ENCODE assay signal across 14 mouse cellular contexts in the genomic region with DNA sequence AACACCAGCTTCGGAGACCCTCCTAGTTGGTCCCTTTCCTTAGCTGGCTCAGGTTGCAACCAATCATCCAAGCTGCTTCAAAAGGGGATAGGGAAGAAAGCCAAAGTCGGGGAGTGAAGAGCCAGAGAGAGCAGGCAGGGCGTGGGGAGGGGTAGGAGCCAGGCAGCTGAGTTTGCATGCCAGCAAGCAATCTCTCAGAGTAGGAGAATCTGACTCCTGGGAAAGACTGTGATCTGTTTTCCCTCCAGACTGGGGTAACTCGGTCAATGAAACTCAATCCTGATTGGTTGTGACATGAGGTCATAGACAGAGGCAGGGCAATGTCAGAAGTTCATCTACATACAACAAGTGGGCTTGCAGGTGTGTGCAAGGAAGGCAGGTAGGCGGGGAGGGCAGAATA.
DNase-seq lines count a peak whose midpoint lies in the region; ATAC-seq and TF ChIP-seq lines count a peak whose summit lies in the region.
"Had no signal": no experiment of that assay in that cellular context is flagged by ENCODE, and none has a peak within 500 bp of the region (broad histone marks: within the 10 kb centered on the region; RNA-seq: fewer than 3 reads in every experiment).

No protein-coding gene starts in this region.

- no peak for TF ChIP-seq CTCF in kidney, postnatal 0 days (IDR thresholded peaks at IDR 0.05; ENCODE audit: low read depth)

- H3K4me2 ChIP-seq in forebrain, embryonic 13.5 days, result no peak overlapping the region
- no peak overlapping the region for H3K4me2 ChIP-seq in kidney, postnatal 0 days (ENCODE audit: low read length)
- H3K4me2 ChIP-seq in intestine, embryonic 16.5 days (ENCODE audit: low read depth, low read length), result no peak overlapping the region
- H3K4me2 ChIP-seq: heart, embryonic 11.5 days; liver, embryonic 13.5 days had no signal

- 28% methylated on average over 5 of the region's 5 CpGs for WGBS in forebrain, embryonic 13.5 days
- 27% methylated on average over 5 of the region's 5 CpGs for WGBS in forebrain, embryonic 10.5 days
- 25% methylated on average over 5 of the region's 5 CpGs for WGBS in kidney, postnatal 0 days
- 28% methylated on average over 5 of the region's 5 CpGs for WGBS in intestine, embryonic 16.5 days

- no peak overlapping the region for H3K9ac ChIP-seq in forebrain, embryonic 13.5 days
- H3K9ac ChIP-seq in kidney, postnatal 0 days (ENCODE audit: low read depth, low read length), result no peak overlapping the region
- H3K9ac ChIP-seq in intestine, embryonic 16.5 days (ENCODE audit: low read depth, low read length), result no peak overlapping the region
- H3K9ac ChIP-seq: liver, embryonic 13.5 days had no signal

- no peaks in the 10 kb centered on the region for H3K27me3 ChIP-seq in forebrain, embryonic 13.5 days
- H3K27me3 ChIP-seq in forebrain, embryonic 10.5 days (ENCODE audit: poor library complexity, severe bottlenecking), result peaks cover 26% of the 10 kb centered on the region
- H3K27me3 ChIP-seq in kidney, postnatal 0 days (ENCODE audit: insufficient read depth, low read length), result no peaks in the 10 kb centered on the region; the same call in 1 of the 2 replicates
- no peaks in the 10 kb centered on the region; the same call in 1 of the 2 replicates for H3K27me3 ChIP-seq in intestine, embryonic 16.5 days (replicated peaks; ENCODE audit: control insufficient read depth, insufficient read depth, low read length)

- no peaks in the 10 kb centered on the region for H3K9me3 ChIP-seq in forebrain, embryonic 13.5 days (replicated peaks)
- no peaks in the 10 kb centered on the region for H3K9me3 ChIP-seq in forebrain, embryonic 10.5 days
- H3K9me3 ChIP-seq in kidney, postnatal 0 days (replicated peaks; ENCODE audit: low read length), result no peaks in the 10 kb centered on the region
- no peaks in the 10 kb centered on the region for H3K9me3 ChIP-seq in intestine, embryonic 16.5 days (ENCODE audit: control insufficient read depth, low read length)
- H3K9me3 ChIP-seq: liver, embryonic 13.5 days had no signal

- H3K27ac ChIP-seq in forebrain, embryonic 13.5 days, result no peak overlapping the region
- no peak overlapping the region for H3K27ac ChIP-seq in forebrain, embryonic 10.5 days
- no peak overlapping the region for H3K27ac ChIP-seq in kidney, postnatal 0 days
- H3K27ac ChIP-seq in intestine, embryonic 16.5 days (ENCODE audit: low read length), result no peak overlapping the region
- H3K27ac ChIP-seq: liver, embryonic 13.5 days had no signal

- H3K36me3 ChIP-seq in forebrain, embryonic 13.5 days (ENCODE audit: poor library complexity, severe bottlenecking), result no peaks in the 10 kb centered on the region
- H3K36me3 ChIP-seq in forebrain, embryonic 10.5 days (replicated peaks), result no peaks in the 10 kb centered on the region
- no peaks in the 10 kb centered on the region for H3K36me3 ChIP-seq in kidney, postnatal 0 days (ENCODE audit: insufficient read depth, low read length)
- no peaks in the 10 kb centered on the region for H3K36me3 ChIP-seq in intestine, embryonic 16.5 days (ENCODE audit: control insufficient read depth, insufficient read depth, low read length)
- H3K36me3 ChIP-seq: liver, embryonic 13.5 days had no signal

- no peak for DNase-seq in forebrain, embryonic 10.5 days (ENCODE audit: extremely low spot score, low spot score)
- peak; percentile 8 for DNase-seq in kidney, postnatal 0 days (ENCODE audit: low spot score)
- DNase-seq in kidney, postnatal 25 days, result no peak
- peak; percentile 20 for DNase-seq in ES-CJ7 (ENCODE audit: low read depth, low spot score)
- DNase-seq in embryo, embryonic 9.5 days (ENCODE audit: extremely low spot score), result peak; percentile 39
- no peak for DNase-seq in adrenal gland, adult (ENCODE audit: inconsistent age in 2 of 2, low spot score in 1 of 2)
- DNase-seq: adrenal gland, postnatal 10 days; gastrocnemius, postnatal 14 days; heart, postnatal 36 days; kidney, adult 8-10 months; liver, embryonic 13.5 days had no signal

- no peak overlapping the region for H3K4me3 ChIP-seq in forebrain, embryonic 13.5 days
- H3K4me3 ChIP-seq in forebrain, embryonic 10.5 days, result no peak overlapping the region
- H3K4me3 ChIP-seq in kidney, postnatal 0 days (replicated peaks; ENCODE audit: low read depth, low read length), result no peak overlapping the region
- no peak overlapping the region for H3K4me3 ChIP-seq in intestine, embryonic 16.5 days (ENCODE audit: low read length)
- H3K4me3 ChIP-seq: liver, embryonic 13.5 days had no signal

- ATAC-seq in forebrain, embryonic 13.5 days, result peak; percentile 22; the same call in 1 of the 2 replicates
- no peak for ATAC-seq in kidney, postnatal 0 days (replicated peaks; ENCODE audit: low FRiP score, low read depth)
- no peak for ATAC-seq in intestine, embryonic 16.5 days

- peaks cover 40% of the 10 kb centered on the region for H3K4me1 ChIP-seq in forebrain, embryonic 13.5 days
- peaks cover 27% of the 10 kb centered on the region for H3K4me1 ChIP-seq in forebrain, embryonic 10.5 days
- no peaks in the 10 kb centered on the region for H3K4me1 ChIP-seq in kidney, postnatal 0 days (replicated peaks; ENCODE audit: insufficient read depth, low read length)
- H3K4me1 ChIP-seq in intestine, embryonic 16.5 days (ENCODE audit: control insufficient read depth, insufficient read depth, low read length), result no peaks in the 10 kb centered on the region
- H3K4me1 ChIP-seq: liver, embryonic 13.5 days had no signal

Comparison
In these comparisons a context has a peak if more than half of its experiments do, and no peak if none do; other contexts are left out.
1. DNase-seq: peak in kidney, postnatal 0 days (single experiment), ES-CJ7 (single experiment) and embryo, embryonic 9.5 days (single experiment); none in forebrain, embryonic 10.5 days (single experiment), kidney, postnatal 25 days (0 of 2) and adrenal gland, adult (0 of 2).